Mouse (Mus musculus): ENCODE results near the gene Adipoq.

DNA sequence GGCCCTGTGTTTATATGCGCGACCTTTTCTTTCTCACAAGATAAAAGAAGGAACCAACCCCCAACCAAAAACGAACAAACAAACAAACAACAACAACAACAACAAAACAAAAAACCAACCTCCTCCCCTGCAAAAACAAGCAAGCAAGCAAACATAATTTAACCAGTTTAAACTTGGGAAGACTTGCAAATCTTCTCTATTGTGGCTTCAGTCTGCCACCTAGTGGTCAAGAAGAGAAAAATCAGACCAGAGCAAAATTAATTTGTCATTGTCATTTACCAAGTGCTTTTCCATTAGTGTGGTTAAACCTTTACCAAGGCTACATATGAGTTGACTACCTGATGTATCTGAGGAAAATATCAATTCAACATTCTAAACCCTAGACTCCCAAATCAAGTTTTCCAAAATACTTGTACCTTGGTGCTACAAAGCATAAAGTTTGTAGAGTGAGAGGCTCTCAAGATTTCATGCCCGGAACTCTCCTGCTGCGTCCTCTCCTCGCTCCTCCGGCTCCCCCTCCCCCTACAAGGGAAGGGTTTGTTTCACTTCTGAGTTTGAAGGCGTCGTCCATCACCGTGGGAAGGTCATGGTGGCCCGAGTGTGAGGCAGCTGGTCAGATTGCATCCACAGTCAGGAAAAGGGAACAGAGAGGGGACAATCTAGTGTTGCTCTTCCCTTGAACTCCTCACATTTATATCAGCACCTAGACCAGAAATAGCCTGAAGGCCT is 10.8 kb upstream of the Adipoq start:
- TF ChIP-seq MAX (IDR thresholded peaks at IDR 0.05), result no peak
- no peak for TF ChIP-seq CTCF (IDR thresholded peaks at IDR 0.05; ENCODE audit: control insufficient read depth, insufficient read depth, insufficient read length)
- TF ChIP-seq USF1 (IDR thresholded peaks at IDR 0.05; ENCODE audit: low read depth), result no peak
- no peak for TF ChIP-seq MYOG (IDR thresholded peaks at IDR 0.05; ENCODE audit: control insufficient read depth, extremely low read depth, insufficient read length)
- no peak for TF ChIP-seq CEBPB (IDR thresholded peaks at IDR 0.05; ENCODE audit: low read depth)
- TF ChIP-seq MYOD1 (IDR thresholded peaks at IDR 0.05; ENCODE audit: control insufficient read depth, insufficient read length, low read depth), result no peak
- no peak for TF ChIP-seq FOSL1 (IDR thresholded peaks at IDR 0.05; ENCODE audit: insufficient read depth, low read length, poor library complexity, severe bottlenecking)

Measured in C2C12 (cell line).